Mouse (Mus musculus): ENCODE results near the gene Trim27.

Gene Trim27

DNA sequence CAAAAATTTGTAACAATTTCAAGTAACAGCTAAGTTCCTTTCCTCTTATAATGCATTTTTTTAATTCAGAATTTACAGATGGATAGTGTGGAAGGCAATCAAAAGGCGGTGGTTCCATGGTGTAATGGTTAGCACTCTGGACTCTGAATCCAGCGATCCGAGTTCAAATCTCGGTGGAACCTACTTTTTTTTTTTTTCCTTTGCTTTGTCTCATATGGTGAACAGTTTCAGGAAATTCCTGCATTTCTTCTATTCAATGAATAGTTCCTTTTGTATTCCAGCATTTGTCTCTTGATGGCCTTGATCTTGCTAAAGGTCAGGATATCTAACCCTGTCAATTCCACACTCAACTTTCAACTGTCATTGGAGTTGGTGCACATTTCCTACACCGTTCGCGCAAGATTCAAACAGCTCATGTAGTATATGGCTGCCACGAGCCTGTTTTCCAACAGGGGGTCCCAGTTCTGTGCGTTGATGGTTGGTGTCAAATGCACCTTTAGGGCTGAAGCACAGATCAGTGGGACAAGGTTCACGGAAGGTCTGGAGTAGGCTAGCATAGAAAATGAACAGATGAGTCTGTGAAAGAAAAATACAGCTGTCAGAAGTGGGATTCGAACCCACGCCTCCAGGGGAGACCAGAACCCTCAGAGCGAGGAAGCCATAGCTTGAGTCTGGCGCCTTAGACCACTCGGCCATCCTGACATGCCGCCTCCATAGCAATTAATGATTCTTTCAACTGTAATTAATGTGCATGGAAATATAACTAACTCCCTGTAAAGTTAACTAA lies 6.8 kb upstream of the Trim27 start:
- DNase-seq: peak; percentile 56

GRCm38 (mm10) chr13:21173072-21173471 lies 6.2 kb upstream of the Trim27 start:
- DNase-seq: peak; percentile 86

DNA sequence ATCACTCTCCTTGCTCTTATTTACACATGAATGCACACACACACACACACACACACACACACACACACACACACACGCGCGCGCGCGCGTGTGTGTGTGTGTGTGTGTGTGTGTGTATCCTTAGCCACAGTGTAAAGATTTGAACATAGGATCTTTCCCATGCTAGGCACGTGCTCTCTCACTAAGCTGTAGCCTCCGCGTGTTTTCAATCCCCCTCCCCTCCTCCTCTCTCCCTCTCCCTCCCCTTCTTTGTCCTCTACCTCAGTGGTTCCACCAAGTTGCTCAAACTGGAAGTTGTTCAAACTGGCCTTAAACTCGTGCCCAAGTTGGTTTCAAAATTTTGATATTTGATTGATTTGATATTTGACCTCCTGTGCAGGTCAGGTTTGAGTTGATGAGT lies 2.5 kb upstream of the Trim27 start:
- no peak for DNase-seq

DNA sequence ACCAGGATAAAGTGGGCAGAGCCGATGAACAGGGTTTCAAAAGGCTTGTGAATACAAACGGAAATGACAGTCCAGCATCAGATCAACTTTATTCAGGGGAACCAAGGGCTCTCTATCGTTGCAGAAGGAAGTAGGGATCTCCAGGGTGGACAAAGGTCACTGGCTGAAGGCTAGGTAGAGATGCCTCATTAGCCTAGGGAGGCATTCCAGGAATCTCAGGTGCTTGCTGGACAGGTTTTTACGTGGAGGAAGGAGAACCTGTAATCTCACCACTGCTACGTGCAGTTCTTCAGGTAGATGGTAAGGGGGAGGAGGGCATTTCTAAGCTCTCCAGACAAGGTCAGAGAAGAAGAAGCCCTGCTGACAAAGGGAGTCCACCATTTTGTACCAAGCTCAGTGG lies 1.6 kb upstream of the Trim27 start:
- DNase-seq: no peak

DNA sequence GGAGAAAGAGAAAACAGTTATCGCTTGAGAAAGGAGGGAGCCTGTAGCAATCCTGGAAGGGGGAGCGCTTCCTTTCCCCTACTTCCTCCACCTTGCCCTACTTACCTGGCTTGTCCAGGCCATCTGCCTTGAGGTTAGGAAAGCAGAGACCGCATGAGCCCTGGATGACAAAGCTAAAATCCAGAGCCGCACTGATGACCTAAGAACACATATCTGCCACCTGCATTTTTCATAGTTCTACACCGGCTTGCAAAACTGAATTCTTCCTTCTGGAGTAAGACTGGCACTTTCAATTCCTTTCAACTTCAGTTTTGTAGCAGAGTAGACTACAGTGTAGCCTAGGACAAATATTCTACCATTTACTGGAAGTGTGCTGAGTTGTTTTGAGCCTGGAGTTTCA lies 881 bp upstream of the Trim27 start:
- DNase-seq: no peak

DNA sequence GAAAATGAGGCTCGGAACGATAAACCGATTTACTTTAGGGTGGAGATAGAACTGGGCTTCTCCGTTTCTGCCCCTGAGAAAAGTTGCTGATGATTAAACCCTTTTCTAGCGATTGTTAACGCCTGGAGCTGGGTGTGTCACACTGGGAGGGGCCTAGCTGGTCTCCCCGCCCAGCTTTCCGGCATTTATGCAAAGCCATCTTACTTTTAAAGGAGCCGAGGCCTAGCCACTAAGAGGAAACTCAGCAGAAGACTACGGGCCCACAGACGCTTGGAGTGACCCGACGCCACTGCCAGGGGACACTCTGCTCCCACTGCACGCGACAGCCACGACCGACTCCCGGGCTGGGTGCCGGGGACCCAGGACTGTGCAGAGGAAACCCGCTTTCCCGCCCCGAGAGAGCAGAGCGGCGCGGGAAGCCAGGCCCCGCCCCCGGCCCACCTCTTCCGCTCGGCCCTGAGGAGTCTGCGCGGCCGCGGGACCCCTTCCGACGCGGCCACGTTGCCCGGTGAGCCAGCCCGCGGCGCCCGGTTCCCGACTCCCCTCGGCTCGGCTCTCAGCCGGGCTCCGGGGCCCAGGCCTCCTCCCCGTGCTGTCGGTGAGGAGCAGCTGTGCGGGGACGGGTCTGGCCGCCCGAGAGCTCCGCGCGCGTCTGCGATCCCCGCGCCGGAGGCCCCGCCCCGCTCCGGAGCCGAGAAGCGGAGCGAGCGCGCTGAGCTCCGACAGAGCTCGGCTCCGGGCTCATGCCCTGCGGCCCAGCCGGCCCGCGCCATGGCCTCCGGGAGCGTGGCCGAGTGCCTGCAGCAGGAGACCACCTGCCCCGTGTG lies 692 bp downstream of the Trim27 start:
- peak; percentile 68 for DNase-seq

GRCm38 (mm10) chr13:21180551-21181530 lies 1.6 kb downstream of the Trim27 start:
- DNase-seq: peak; percentile 49

GRCm38 (mm10) chr13:21181996-21182395 lies 2.8 kb downstream of the Trim27 start:
- DNase-seq: no peak

DNA sequence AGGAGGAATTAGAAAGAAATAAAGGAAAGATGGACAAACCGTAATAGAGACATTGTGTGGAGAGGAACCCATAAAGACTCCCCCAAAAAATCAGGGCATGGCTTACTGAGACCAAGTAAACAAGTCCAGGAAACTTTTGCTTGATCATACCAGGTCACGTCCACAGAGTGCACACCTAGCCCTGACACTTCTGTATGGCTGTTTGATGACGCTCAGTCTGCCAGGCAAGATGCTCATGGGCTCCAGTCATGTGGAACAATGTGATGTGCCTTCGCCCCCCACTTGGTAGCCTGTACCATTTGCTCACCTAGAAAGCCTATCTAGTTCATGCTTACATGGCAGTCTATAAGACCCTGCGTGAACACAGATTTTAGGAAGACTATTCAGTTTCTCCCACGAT lies 3.8 kb downstream of the Trim27 start:
- no peak for DNase-seq

- DNase-seq: no peak
Measured at GRCm38 (mm10) chr13:21183661-21184060, 4.4 kb downstream of the Trim27 start.

- no peak for DNase-seq
Measured at GRCm38 (mm10) chr13:21185521-21185920, 6.3 kb downstream of the Trim27 start.

DNA sequence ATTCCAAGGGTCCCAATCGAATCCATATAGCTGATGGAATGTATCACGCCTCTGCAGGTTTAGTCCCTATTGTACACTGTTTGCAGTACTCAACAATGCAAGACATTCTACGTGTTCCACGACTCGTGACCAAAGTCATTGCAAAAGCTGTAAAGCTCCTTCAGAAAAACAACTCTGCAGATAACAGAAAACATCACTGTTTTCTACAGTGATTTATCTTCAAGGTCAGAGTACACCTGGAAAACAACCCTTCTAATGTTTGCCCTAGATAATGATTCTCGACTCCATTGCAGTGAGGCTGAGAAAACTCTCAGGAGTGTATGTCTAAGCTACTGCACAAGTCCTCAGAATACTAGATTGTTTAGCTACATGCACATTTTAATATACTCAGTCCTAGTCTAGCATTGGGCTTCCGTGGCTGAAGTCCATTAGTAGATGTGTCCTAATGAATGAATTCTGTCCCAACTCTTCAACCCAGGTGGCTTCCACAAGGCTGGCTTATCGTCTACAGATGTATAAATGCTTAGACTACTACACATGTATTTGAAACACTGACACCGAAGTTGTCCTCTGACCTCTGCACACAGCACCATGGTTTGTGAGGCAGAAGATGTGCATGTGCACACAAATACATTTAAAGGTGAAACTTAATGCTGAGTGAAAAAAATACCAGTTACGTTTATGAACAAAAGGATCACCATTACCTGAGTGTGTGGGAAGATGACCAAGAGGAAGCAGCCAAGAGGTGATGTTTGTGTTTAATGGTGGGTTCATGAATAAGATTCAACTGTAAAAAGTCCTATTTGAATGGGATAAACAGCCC lies 16.4 kb downstream of the Trim27 start:
- no peak for DNase-seq

DNA sequence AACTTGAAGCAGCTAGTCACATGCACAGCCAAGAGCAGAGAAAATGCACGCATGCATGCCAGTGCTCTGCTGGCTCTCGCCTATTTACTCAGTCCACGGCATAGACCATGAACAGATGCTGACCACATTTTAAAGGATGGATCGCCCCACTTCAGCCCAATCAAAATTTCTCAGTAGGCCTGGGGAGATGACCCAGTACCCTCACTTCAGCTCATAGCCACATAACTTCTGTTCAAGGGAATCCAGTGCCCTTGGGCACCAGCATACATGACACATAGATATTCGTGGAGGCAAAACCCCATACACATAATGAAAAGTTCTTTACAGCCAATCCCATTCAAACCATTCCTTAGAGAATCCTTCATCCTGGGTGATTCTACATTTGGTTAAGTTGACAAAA lies 18.5 kb downstream of the Trim27 start:
- DNase-seq: no peak

- DNase-seq: no peak
Measured at GRCm38 (mm10) chr13:21198313-21198712, 19.1 kb downstream of the Trim27 start.

DNA sequence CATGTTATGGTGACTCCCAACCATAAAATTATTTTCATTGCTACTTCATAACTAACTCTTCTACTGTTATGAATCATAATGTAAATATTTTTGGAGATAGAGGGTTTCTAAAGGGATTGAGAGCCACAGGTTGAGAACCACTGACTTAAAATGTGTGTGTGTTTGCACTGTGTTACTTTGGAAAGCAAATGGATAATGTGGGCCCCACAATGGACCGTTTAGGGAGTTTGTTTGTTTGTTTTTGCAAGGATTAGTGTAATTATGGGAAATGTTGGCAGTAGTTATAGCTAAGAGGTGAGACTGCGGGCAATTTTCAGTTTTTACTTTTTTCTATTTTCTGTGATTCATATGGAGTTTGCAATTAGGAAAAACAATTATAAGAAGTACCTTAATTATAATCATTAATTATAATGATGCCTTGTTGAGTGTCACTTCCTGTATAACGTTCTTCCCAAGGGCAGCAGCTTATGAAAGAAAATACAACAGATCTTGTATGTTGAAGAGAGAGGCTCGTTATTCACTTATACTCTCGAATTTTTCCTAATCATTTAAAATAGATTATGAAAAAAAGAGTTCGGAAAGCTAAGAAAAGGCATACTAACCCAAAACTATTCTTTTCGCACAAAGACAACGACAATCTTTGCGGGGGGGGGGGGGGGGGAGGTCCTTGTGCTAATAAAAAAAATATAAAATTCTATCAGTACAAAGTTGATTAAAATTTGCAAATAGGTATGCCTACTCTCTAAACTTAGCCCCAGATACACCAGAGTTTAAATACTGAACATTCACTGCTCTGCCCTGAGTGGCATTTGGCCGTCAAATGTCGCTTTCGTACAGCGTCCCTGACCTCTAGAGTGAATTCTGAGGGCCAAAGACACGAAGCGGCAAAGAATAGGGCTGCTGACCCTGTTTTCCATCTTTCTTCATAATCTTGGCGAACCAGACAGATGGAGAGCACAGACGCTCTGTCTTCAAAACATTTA lies 20.1 kb downstream of the Trim27 start:
- DNase-seq: no peak

DNA sequence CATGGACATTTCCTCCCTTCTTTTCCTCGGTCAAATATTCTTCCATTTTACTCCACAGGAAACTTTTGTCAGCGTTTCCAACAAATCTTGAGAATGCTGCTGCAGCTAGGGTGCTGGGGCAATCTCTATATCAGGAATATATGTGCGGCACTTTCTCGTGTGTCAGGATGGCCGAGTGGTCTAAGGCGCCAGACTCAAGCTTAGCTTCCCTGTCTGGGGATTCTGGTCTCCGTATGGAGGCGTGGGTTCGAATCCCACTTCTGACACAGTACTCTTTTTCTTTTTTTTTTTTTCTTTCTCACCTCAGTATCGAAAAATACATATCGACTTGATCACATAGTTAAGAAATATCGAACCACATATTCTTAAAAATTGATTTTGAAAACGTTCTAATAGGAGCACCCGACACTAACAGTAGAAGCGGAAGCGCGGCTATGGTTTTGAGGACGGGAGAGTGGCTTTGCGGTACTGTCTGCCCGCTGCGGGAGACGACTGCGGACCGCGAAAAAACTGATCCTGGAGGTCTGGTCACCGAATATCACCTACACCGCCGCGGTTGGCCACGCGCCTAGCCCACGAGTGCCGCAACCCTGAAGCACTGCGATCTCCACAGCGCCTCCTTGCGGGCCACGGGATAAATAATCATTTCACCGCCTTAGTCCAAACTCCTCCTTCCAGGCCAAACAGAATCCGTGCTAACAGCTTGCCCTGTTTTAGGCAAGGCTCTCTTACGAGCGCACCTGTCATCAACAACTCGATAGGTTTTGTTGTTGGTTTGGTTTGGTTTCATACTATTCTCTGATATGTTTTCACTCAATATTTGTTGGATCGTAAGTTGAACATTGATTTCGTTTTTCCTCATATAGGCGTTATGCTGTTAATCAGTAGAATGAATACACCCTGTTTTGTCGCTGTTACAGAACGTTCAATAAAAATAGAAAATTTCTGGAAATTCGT lies 21.1 kb downstream of the Trim27 start:
- peak; percentile 94 for DNase-seq

DNA sequence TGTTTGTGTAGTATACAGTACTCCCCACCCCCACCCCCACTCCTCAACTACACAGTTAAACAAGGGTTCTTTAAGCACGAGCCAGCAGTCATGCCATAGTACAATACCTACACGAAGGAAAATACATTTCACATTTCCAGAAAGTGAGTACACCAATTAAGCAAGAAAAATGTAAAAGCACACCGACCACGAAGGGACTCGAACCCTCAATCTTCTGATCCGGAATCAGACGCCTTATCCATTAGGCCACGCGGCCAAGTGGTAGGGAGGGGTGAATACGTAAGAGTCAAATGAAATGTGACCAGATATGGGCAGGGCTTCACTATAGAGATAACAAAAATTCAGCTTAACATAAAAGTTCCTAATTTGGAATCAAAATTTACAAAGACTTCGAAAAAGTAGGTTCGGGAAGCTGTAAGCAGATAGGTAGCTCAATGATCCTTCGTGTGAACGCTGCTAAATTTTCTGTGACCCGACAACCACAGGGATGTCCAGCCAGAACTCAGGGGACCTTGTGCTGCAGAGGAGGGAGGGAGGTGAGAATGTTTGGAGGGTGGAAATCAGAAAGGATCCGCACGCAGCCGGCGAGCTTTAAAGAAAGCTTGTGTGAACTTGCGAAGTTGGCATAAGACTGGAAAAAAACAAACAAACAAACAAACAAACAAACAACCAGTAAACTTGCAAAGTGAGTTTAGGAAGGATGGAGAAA lies 36.2 kb downstream of the Trim27 start:
- DNase-seq: peak; percentile 70

GRCm38 (mm10) chr13:21216781-21217180 lies 37.5 kb downstream of the Trim27 start:
- no peak for DNase-seq

Measured in right cerebral cortex, postnatal 14 days (tissue).